Mouse (Mus musculus): ENCODE results near the gene Tekt5. TPM values are rescaled to one million over a fixed set of nuclear protein-coding genes. Genes with fewer than 3 reads are reported as not detected.
A peak's percentile ranks its signal among the peaks of the same experiment; 100 is the strongest.

Gene Tekt5
- polyA plus RNA-seq, 1 experiment from 2014 or later = 18.3 TPM

DNA sequence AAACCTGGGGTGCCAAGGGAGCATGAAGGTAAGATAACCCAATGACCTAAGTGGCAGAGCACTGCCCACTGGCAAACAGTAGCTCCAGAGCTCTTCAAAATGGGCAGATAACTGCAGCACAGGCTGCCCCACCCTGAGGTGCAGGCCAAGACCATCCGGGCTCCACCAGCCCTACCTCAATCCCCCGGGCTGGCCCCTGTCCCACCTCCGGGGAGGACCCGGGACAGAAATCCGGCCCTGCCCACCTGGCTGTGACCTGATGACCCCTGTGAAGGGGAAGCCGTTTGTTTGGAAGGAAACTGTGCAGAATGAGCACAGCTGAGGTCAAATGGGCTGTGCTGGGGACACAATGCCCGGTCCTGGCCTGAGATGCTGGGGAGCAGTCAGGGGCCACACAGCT, 62.6 kb downstream of the Tekt5 start:
- H3K4me1 ChIP-seq (ENCODE audit: control insufficient read depth, insufficient read depth, low read length) = no peaks in the 10 kb centered on the region
- no peak overlapping the region for H3K27ac ChIP-seq (ENCODE audit: low read length)
- no peaks in the 10 kb centered on the region for H3K27me3 ChIP-seq (ENCODE audit: control insufficient read depth, insufficient read depth, low read depth, low read length)
- no peak overlapping the region for H3K9ac ChIP-seq (ENCODE audit: low read depth, low read length)
- WGBS = 57% methylated on average over 7 of the region's 7 CpGs
- no peak overlapping the region for H3K4me3 ChIP-seq (ENCODE audit: low read depth, low read length)
- no peak for ATAC-seq
- no peaks in the 10 kb centered on the region for H3K9me3 ChIP-seq (replicated peaks; ENCODE audit: control insufficient read depth, low read length, poor library complexity, severe bottlenecking)
- no peak overlapping the region for H3K4me2 ChIP-seq (ENCODE audit: low read length)
- H3K36me3 ChIP-seq (ENCODE audit: control insufficient read depth, insufficient read depth, low read length) = no peaks in the 10 kb centered on the region

DNA sequence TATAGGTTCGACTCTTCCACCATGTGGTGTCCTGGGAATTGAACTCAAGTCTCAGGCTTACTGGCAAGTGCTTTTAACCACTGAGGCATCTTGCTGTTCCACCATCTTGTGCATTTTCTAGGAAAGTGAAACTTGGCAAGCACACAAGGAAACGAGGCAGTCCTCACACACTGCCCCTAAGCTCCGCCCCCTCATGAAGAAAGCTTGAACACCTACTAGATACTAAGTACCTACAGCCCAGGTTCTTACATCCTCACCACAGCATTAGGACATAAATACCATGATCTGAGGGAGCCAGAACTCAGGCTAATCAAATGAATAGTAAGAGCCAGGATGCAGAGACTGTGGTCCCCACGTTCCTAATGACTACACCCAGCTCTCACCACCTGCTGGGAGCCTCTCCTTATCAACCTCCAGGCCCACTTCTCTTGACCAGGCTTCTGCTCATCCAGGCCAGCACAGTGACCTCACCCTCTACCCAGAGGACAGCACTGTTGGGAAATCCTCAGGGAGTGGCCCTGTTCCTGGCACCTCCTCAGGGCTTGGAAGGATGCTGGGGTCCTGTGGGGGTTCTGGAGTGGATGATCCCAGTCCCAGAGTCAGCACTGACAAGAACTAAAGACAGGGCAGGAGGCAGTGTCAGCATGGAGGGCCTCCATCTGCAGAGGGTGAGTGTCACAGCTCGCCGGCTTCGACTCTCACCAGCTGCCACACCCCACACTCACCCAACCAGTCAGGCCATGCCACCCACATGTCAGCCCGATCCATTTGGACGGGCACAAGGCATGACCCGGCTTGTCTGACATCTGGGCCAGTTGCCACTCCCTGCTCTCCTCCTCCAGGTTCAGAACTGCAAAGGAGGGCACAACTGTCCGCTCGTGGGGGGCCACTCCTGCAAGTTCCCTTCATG, 64.4 kb downstream of the Tekt5 start:
- no peak overlapping the region for H3K4me3 ChIP-seq (ENCODE audit: low read depth, low read length)
- no peaks in the 10 kb centered on the region for H3K9me3 ChIP-seq (replicated peaks; ENCODE audit: control insufficient read depth, low read length, poor library complexity, severe bottlenecking)
- ATAC-seq = no peak
- no peaks in the 10 kb centered on the region for H3K27me3 ChIP-seq (ENCODE audit: control insufficient read depth, insufficient read depth, low read depth, low read length)
- no peak overlapping the region for H3K4me2 ChIP-seq (ENCODE audit: low read length)
- H3K9ac ChIP-seq (ENCODE audit: low read depth, low read length) = no peak overlapping the region
- H3K36me3 ChIP-seq (ENCODE audit: control insufficient read depth, insufficient read depth, low read length) = no peaks in the 10 kb centered on the region
- H3K27ac ChIP-seq (ENCODE audit: low read length) = no peak overlapping the region
- WGBS = 81% methylated on average over 12 of the region's 12 CpGs
- no peaks in the 10 kb centered on the region for H3K4me1 ChIP-seq (ENCODE audit: control insufficient read depth, insufficient read depth, low read length)

DNA sequence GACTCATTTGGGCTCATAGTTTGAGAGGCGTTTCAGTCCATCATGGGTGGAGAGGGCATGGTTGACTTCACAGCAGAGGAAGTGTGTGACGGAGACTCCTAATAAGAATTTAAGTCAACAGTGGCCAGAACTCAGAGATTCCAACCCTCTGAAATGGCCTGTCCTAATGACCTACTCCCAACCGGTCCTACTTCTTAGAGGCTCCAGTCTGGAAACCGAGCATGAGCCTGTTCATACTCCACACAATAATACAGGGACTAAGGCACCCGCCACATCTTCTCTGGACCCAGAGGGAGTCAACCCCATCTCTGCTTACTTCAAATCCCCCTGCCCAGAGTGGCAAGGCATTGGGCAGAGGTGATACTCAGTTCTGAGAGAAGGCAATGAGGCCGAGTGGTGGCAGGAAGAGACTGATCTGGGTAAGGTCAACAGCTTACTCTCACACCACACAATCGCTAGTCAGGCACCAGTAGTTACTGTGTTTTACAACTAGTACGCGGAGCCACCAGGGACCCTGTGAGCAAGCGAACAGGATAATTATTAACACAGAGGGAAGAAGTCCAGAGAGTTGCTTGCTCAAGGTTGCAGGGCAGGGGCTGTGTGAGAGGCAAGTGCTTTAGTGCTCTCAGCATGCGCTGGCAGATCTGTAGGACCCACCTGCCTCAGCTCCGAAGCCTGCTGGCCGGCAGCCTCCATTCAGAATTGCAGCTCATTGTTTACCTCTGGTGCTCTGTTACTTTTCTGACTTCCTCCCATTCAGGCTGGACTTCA, 67.5 kb downstream of the Tekt5 start:
- Histone ChIP-seq H3K36me3 (ENCODE audit: control insufficient read depth, insufficient read depth, low read length) (no peaks in the 10 kb centered on the region), H3K27me3 (ENCODE audit: control insufficient read depth, insufficient read depth, low read depth, low read length) (no peaks in the 10 kb centered on the region), H3K4me1 (ENCODE audit: control insufficient read depth, insufficient read depth, low read length) (no peaks in the 10 kb centered on the region), H3K9ac (ENCODE audit: low read depth, low read length) (no peak overlapping the region), H3K4me2 (ENCODE audit: low read length) (no peak overlapping the region), H3K9me3 (replicated peaks; ENCODE audit: control insufficient read depth, low read length, poor library complexity, severe bottlenecking) (no peaks in the 10 kb centered on the region), H3K27ac (ENCODE audit: low read length) (no peak overlapping the region), H3K4me3 (ENCODE audit: low read depth, low read length) (no peak overlapping the region)
- ATAC-seq = no peak
- 62% methylated on average over 13 of the region's 13 CpGs for WGBS

DNA sequence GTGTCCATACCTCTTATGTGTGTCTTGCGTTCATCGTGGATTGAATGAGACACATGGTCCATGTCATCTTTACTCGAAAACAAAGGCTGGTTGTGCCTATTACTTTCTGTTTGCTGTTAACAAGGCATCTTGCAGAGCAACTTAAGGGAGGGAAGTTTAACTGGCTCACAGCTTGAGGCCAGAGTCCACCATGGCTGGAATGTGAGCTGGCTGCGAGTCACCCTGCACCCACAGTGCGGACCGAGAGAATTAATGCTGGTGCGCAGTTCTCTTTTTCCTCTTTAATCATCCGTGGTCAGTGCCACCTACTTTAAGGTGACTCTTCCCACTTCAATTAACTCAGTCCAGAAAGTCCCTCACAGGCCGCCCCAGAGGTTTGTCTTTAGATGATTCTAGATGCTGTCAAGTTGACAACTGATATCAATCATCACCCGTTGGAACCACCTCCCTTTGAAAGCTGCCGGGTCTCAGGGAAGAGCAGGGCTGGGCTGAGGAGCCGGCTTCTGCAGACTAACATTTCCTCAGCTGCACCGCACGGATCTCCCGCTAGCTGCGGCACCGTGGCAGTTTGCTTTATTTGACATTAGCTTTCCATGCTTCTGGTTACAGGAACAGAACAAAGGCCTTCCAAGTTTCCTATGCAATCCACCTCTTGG, 75.2 kb downstream of the Tekt5 start:
- Histone ChIP-seq H3K4me2 (ENCODE audit: low read length) (no peak overlapping the region), H3K9me3 (replicated peaks; ENCODE audit: control insufficient read depth, low read length, poor library complexity, severe bottlenecking) (no peaks in the 10 kb centered on the region), H3K27ac (ENCODE audit: low read length) (no peak overlapping the region), H3K4me1 (ENCODE audit: control insufficient read depth, insufficient read depth, low read length) (no peaks in the 10 kb centered on the region), H3K9ac (ENCODE audit: low read depth, low read length) (no peak overlapping the region), H3K4me3 (ENCODE audit: low read depth, low read length) (no peak overlapping the region), H3K36me3 (ENCODE audit: control insufficient read depth, insufficient read depth, low read length) (no peaks in the 10 kb centered on the region), H3K27me3 (ENCODE audit: control insufficient read depth, insufficient read depth, low read depth, low read length) (no peaks in the 10 kb centered on the region)
- WGBS = 64% methylated on average over 17 of the region's 17 CpGs
- ATAC-seq = no peak

DNA sequence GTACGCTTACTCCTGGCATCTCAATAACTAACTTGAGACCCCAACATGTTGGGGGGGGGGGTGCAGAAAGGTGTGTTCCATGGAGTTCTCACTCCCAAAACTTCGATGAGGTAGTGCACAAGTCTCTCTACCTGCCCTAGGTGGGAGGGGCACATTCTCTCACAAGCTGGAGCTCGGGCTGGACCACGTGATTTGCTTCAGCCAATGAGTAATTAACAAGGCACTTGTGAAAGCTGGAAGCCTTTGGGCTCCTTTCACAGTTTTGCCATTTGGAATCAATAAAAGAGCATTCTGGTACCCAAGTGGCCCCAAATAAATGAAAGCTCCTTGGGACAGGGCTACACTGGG, 78.1 kb downstream of the Tekt5 start:
- Histone ChIP-seq H3K9me3 (replicated peaks; ENCODE audit: control insufficient read depth, low read length, poor library complexity, severe bottlenecking) (no peaks in the 10 kb centered on the region), H3K36me3 (ENCODE audit: control insufficient read depth, insufficient read depth, low read length) (no peaks in the 10 kb centered on the region), H3K27me3 (ENCODE audit: control insufficient read depth, insufficient read depth, low read depth, low read length) (peaks cover 19% of the 10 kb centered on the region), H3K4me2 (ENCODE audit: low read length) (no peak overlapping the region), H3K27ac (ENCODE audit: low read length) (no peak overlapping the region), H3K9ac (ENCODE audit: low read depth, low read length) (no peak overlapping the region), H3K4me3 (ENCODE audit: low read depth, low read length) (no peak overlapping the region), H3K4me1 (ENCODE audit: control insufficient read depth, insufficient read depth, low read length) (peaks cover 10% of the 10 kb centered on the region)
- no peak for ATAC-seq
- whole genome bisulfite sequencing = 68% methylated on average over 4 of the region's 4 CpGs

DNA sequence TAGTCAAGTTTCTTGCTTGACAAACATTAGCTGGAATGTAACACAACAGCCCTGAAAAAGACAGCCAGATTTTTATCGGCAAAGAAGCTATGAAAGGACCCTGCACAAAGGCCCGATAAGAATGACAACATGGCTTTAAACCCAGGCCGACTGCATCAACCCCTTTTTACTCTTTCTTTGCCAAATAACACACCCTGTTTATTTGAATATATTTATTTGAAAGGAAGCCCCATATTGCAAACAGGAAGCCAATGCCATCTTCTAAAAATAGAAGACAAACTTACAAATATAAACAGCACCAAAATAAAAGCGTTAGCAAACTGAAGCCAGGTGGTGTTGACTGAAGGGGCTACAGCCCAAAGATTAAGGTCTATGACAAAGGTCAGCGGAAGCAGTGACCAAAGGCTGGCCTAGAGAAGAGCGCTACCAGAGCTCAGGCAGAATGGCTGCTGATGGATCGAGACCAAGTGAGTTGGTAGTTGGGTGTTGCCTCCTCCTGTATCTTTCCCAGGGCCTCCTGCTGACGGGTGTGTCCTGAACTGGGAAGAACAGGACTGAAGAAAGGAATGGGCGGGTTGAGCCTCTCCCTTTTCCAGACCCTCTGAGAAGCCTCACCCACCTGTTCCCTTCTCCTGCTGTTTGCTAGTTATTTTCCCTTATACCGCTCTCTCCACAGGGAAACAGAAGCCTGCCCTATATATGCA, 78.6 kb downstream of the Tekt5 start:
- Histone ChIP-seq H3K4me3 (ENCODE audit: low read depth, low read length) (no peak overlapping the region), H3K27me3 (ENCODE audit: control insufficient read depth, insufficient read depth, low read depth, low read length) (peaks cover 20% of the 10 kb centered on the region), H3K27ac (ENCODE audit: low read length) (no peak overlapping the region), H3K9me3 (replicated peaks; ENCODE audit: control insufficient read depth, low read length, poor library complexity, severe bottlenecking) (no peaks in the 10 kb centered on the region), H3K9ac (ENCODE audit: low read depth, low read length) (no peak overlapping the region), H3K4me1 (ENCODE audit: control insufficient read depth, insufficient read depth, low read length) (peaks cover 10% of the 10 kb centered on the region), H3K4me2 (ENCODE audit: low read length) (no peak overlapping the region), H3K36me3 (ENCODE audit: control insufficient read depth, insufficient read depth, low read length) (no peaks in the 10 kb centered on the region)
- no peak for ATAC-seq
- WGBS = 81% methylated on average over 10 of the region's 10 CpGs

DNA sequence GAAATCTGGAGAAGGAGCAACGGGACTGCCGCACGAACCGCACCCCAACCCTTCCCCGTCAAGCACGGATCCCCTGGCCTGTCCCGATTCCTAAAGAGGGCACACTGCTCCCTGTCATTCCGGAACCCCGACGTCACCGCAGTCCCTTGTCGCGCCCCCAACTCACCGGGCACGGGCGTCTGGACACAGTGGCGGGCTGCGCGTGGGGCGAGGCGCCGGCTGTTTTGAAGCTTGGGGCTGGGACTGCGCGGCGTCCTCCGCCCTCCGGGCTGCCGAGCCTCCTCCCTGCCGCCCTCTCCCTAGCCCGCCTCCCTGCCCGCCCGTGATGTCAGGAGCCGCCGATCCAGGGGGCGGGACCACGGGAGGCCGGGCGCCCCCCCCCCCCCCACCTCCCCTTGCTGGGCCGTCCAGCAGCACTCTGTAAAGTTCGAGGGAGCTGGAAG, 81.6 kb downstream of the Tekt5 start, which contains the start of gene Emp2:
Emp2 (minus strand) TSS at position 323 of the 443 bp plus-strand sequence.
- H3K9me3 ChIP-seq (replicated peaks; ENCODE audit: control insufficient read depth, low read length, poor library complexity, severe bottlenecking) = no peaks in the 10 kb centered on the region
- 0% methylated on average over 39 of the region's 40 CpGs for WGBS
- peak within 1 kb of the TSS; percentile 47 for H3K4me3 ChIP-seq (ENCODE audit: low read depth, low read length)
- no peaks in the 10 kb centered on the region for H3K36me3 ChIP-seq (ENCODE audit: control insufficient read depth, insufficient read depth, low read length)
- peak; percentile 71; the same call in 1 of the 2 replicates for ATAC-seq
- no peak within 1 kb of the TSS for H3K27ac ChIP-seq (ENCODE audit: low read length)
- H3K4me2 ChIP-seq (ENCODE audit: low read length) = peak within 1 kb of the TSS; percentile 93
- H3K9ac ChIP-seq (ENCODE audit: low read depth, low read length) = peak within 1 kb of the TSS; percentile 64
- peaks cover 10% of the 10 kb centered on the region for H3K4me1 ChIP-seq (ENCODE audit: control insufficient read depth, insufficient read depth, low read length)
- H3K27me3 ChIP-seq (ENCODE audit: control insufficient read depth, insufficient read depth, low read depth, low read length) = peaks cover 20% of the 10 kb centered on the region

DNA sequence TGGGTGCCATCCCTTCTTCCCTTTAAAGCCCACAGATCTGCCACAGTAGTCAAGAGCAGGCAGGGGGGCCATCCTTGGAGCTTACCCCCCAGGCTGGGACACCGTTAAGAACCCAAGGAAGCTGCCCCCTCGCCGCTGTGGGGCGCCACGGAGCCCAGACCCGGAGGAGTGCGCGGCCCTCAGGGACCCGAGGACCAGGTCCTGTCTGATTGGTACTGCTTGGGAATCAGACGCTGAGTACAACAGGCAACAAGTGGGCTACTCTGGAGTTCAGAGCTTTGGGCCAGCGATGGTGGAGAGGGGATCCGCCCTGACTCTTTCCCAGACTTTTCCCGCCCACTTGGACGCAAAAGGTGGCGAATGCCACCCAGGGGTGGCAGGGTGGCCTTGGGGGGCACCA, 82.1 kb downstream of the Tekt5 start:
- H3K36me3 ChIP-seq (ENCODE audit: control insufficient read depth, insufficient read depth, low read length) = no peaks in the 10 kb centered on the region
- H3K4me1 ChIP-seq (ENCODE audit: control insufficient read depth, insufficient read depth, low read length) = peaks cover 10% of the 10 kb centered on the region
- no peak overlapping the region for H3K27ac ChIP-seq (ENCODE audit: low read length)
- WGBS = 2% methylated on average over 15 of the region's 15 CpGs
- H3K9me3 ChIP-seq (replicated peaks; ENCODE audit: control insufficient read depth, low read length, poor library complexity, severe bottlenecking) = no peaks in the 10 kb centered on the region
- H3K9ac ChIP-seq (ENCODE audit: low read depth, low read length) = peak overlapping the region; percentile 64; the same call in 1 of the 2 replicates
- peak overlapping the region; percentile 47 for H3K4me3 ChIP-seq (ENCODE audit: low read depth, low read length)
- peak overlapping the region; percentile 93 for H3K4me2 ChIP-seq (ENCODE audit: low read length)
- peaks cover 20% of the 10 kb centered on the region for H3K27me3 ChIP-seq (ENCODE audit: control insufficient read depth, insufficient read depth, low read depth, low read length)
- peak; percentile 48; the same call in 1 of the 2 replicates for ATAC-seq
